ENCODE assay signal across 21 mouse cellular contexts in the genomic region with DNA sequence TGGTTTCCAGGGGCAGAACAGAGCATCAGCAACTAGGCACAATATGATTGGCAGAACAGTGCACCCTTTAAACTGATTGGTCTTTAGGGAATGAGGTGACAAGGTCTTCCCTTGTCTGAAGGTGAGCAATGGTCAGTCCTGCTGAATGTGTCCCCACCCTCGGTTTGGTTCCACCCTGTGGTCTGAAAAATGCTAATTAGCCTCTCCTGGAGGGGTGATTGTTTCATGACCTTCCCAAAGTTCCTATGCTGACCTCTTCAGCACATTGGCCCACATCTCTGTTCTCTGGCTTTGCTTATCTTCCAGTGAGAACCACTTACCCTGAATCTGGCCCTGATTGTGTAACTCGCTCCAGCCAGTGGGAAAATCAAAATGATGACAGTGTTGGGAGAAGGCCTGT.
"Had no signal": no experiment of that assay in that cellular context is flagged by ENCODE, and none has a peak within 500 bp of the region (broad histone marks: within the 10 kb centered on the region; RNA-seq: fewer than 3 reads in every experiment).

No protein-coding gene starts in this region.

- H3K9ac ChIP-seq: kidney, embryonic 15.5 days; liver, embryonic 15.5 days; lung, embryonic 15.5 days; midbrain, embryonic 13.5 days had no signal

- H3K36me3 ChIP-seq: kidney, embryonic 15.5 days; liver, embryonic 12.5 days; liver, embryonic 15.5 days; lung, embryonic 15.5 days; midbrain, embryonic 10.5 days; midbrain, embryonic 13.5 days; neural tube, embryonic 13.5 days had no signal

- H3K27ac ChIP-seq: kidney, embryonic 15.5 days; left cerebral cortex, adult 2 months; lung, embryonic 15.5 days; midbrain, embryonic 10.5 days; midbrain, embryonic 13.5 days; neural tube, embryonic 13.5 days had no signal

- DNase-seq: kidney, adult 2 months; kidney, postnatal 10 days; kidney, postnatal 36 days; layer of hippocampus, postnatal 36 days; lung, adult 18-20 months; lung, postnatal 10 days; lung, postnatal 36 days; retina, postnatal 1 day; right cerebral cortex, postnatal 25 days; spleen, adult 18-20 months; thymus, postnatal 25 days had no signal

- H3K4me3 ChIP-seq: kidney, embryonic 15.5 days; left cerebral cortex, adult 2 months; liver, embryonic 12.5 days; liver, embryonic 15.5 days; lung, embryonic 15.5 days; megakaryocyte, embryonic 14.5 days; midbrain, embryonic 10.5 days; midbrain, embryonic 13.5 days; myocyte; neural tube, embryonic 13.5 days had no signal

- H3K27me3 ChIP-seq: kidney, embryonic 15.5 days; lung, embryonic 15.5 days; neural tube, embryonic 13.5 days had no signal
